Mouse (Mus musculus): ENCODE results near the gene AI837181. TPM values are rescaled to one million over a fixed set of nuclear protein-coding genes. Genes with fewer than 3 reads are reported as not detected.

Gene AI837181
- total and polyA plus RNA-seq, 2 experiments from 2014 or later, result 74.1 to 98.8 TPM

- Histone ChIP-seq H3K4me3 (ENCODE audit: low read depth, low read length) (no peak overlapping the region), H3K27me3 (ENCODE audit: insufficient read depth, low read length) (no peaks in the 10 kb centered on the region), H3K9me3 (ENCODE audit: low read length) (no peaks in the 10 kb centered on the region), H3K9ac (replicated peaks; ENCODE audit: low read length, poor library complexity, severe bottlenecking) (no peak overlapping the region), H3K4me2 (ENCODE audit: low read depth, low read length, poor library complexity, severe bottlenecking) (no peak overlapping the region), H3K27ac (ENCODE audit: low read depth, low read length) (no peak overlapping the region), H3K4me1 (ENCODE audit: insufficient read depth, low read length) (peaks cover 16% of the 10 kb centered on the region), H3K36me3 (ENCODE audit: insufficient read depth, low read length) (peaks cover 11% of the 10 kb centered on the region; the same call in 1 of the 2 replicates)
- TF ChIP-seq CTCF (IDR thresholded peaks at IDR 0.05), result no peak
- peak; percentile 26 for DNase-seq (ENCODE audit: low spot score)
- WGBS, result 68% methylated on average over 8 of the region's 8 CpGs
- ATAC-seq (ENCODE audit: low FRiP score), result no peak
These were observed 4.9 kb downstream of the AI837181 start for GRCm38 (mm10) chr19:5429806-5430205.

- DNase-seq (ENCODE audit: low spot score) (peak; percentile 15), ATAC-seq (ENCODE audit: low FRiP score) (no peak)
- Histone ChIP-seq H3K4me1 (ENCODE audit: insufficient read depth, low read length) (peaks cover 16% of the 10 kb centered on the region), H3K27ac (ENCODE audit: low read depth, low read length) (no peak overlapping the region), H3K9ac (replicated peaks; ENCODE audit: low read length, poor library complexity, severe bottlenecking) (no peak overlapping the region), H3K9me3 (ENCODE audit: low read length) (no peaks in the 10 kb centered on the region), H3K27me3 (ENCODE audit: insufficient read depth, low read length) (no peaks in the 10 kb centered on the region), H3K36me3 (ENCODE audit: insufficient read depth, low read length) (peaks cover 11% of the 10 kb centered on the region; the same call in 1 of the 2 replicates), H3K4me3 (ENCODE audit: low read depth, low read length) (no peak overlapping the region), H3K4me2 (ENCODE audit: low read depth, low read length, poor library complexity, severe bottlenecking) (no peak overlapping the region)
- TF ChIP-seq CTCF (IDR thresholded peaks at IDR 0.05), result no peak
- WGBS, result 80% methylated on average over 1 of the region's 1 CpGs
These were observed 5.5 kb downstream of the AI837181 start for GRCm38 (mm10) chr19:5430408-5430807.

- WGBS, result 82% methylated on average over 4 of the region's 4 CpGs
These were observed 7.0 kb downstream of the AI837181 start for GRCm38 (mm10) chr19:5431911-5432464.

GRCm38 (mm10) chr19:5432992-5433852 lies 8.3 kb downstream of the AI837181 start:
- peaks cover 5% of the 10 kb centered on the region; the same call in 1 of the 2 replicates for H3K4me1 ChIP-seq (ENCODE audit: insufficient read depth, low read length)
- peak; percentile 70 for TF ChIP-seq CTCF (IDR thresholded peaks at IDR 0.05)
- H3K4me3 ChIP-seq (ENCODE audit: low read depth, low read length), result peak overlapping the region; percentile 12; the same call in 1 of the 2 replicates
- DNase-seq (ENCODE audit: low spot score), result peak; percentile 67
- H3K27ac ChIP-seq (ENCODE audit: low read depth, low read length), result no peak overlapping the region
- no peaks in the 10 kb centered on the region for H3K9me3 ChIP-seq (ENCODE audit: low read length)
- ATAC-seq (ENCODE audit: low FRiP score), result no peak
- peak overlapping the region; percentile 47 for H3K4me2 ChIP-seq (ENCODE audit: low read depth, low read length, poor library complexity, severe bottlenecking)
- H3K36me3 ChIP-seq (ENCODE audit: insufficient read depth, low read length), result no peaks in the 10 kb centered on the region
- H3K27me3 ChIP-seq (ENCODE audit: insufficient read depth, low read length), result no peaks in the 10 kb centered on the region
- no peak overlapping the region; the same call in 1 of the 2 replicates for H3K9ac ChIP-seq (replicated peaks; ENCODE audit: low read length, poor library complexity, severe bottlenecking)
- 12% methylated on average over 16 of the region's 16 CpGs for WGBS

More at GRCm38 (mm10) chr19:5431911-5432464, 7.0 kb downstream of the AI837181 start:
- H3K36me3 ChIP-seq (ENCODE audit: insufficient read depth, low read length), result no peaks in the 10 kb centered on the region
- no peaks in the 10 kb centered on the region for H3K9me3 ChIP-seq (ENCODE audit: low read length)
- no peak overlapping the region for H3K27ac ChIP-seq (ENCODE audit: low read depth, low read length)
- H3K9ac ChIP-seq (replicated peaks; ENCODE audit: low read length, poor library complexity, severe bottlenecking), result no peak overlapping the region
- DNase-seq (ENCODE audit: low spot score) (no peak), ATAC-seq (ENCODE audit: low FRiP score) (no peak)
- no peaks in the 10 kb centered on the region for H3K27me3 ChIP-seq (ENCODE audit: insufficient read depth, low read length)
- no peak overlapping the region for H3K4me3 ChIP-seq (ENCODE audit: low read depth, low read length)
- H3K4me2 ChIP-seq (ENCODE audit: low read depth, low read length, poor library complexity, severe bottlenecking), result no peak overlapping the region
- H3K4me1 ChIP-seq (ENCODE audit: insufficient read depth, low read length), result peaks cover 5% of the 10 kb centered on the region; the same call in 1 of the 2 replicates
- TF ChIP-seq CTCF (IDR thresholded peaks at IDR 0.05), result no peak

GRCm38 (mm10) chr19:5433951-5434350 lies 9.0 kb downstream of the AI837181 start:
- peak overlapping the region; percentile 47 for H3K4me2 ChIP-seq (ENCODE audit: low read depth, low read length, poor library complexity, severe bottlenecking)
- H3K36me3 ChIP-seq (ENCODE audit: insufficient read depth, low read length), result no peaks in the 10 kb centered on the region
- H3K9me3 ChIP-seq (ENCODE audit: low read length), result no peaks in the 10 kb centered on the region
- DNase-seq (ENCODE audit: low spot score) (no peak), ATAC-seq (ENCODE audit: low FRiP score) (no peak)
- no peak overlapping the region for H3K4me3 ChIP-seq (ENCODE audit: low read depth, low read length)
- no peaks in the 10 kb centered on the region for H3K27me3 ChIP-seq (ENCODE audit: insufficient read depth, low read length)
- WGBS, result 70% methylated on average over 7 of the region's 7 CpGs
- H3K4me1 ChIP-seq (ENCODE audit: insufficient read depth, low read length), result peaks cover 5% of the 10 kb centered on the region; the same call in 1 of the 2 replicates
- no peak overlapping the region; the same call in 1 of the 2 replicates for H3K9ac ChIP-seq (replicated peaks; ENCODE audit: low read length, poor library complexity, severe bottlenecking)
- H3K27ac ChIP-seq (ENCODE audit: low read depth, low read length), result no peak overlapping the region
- no peak for TF ChIP-seq CTCF (IDR thresholded peaks at IDR 0.05)

Data from midbrain, postnatal 0 days (tissue).